Mouse (Mus musculus): Measurements from ENCODE around the gene Clec16a.

Gene Clec16a

GRCm38 (mm10) chr16:10719971-10720370 is 174.8 kb downstream of the Clec16a start:
- DNase-seq (ENCODE audit: low read depth): no peak

GRCm38 (mm10) chr16:10722882-10723544 is 177.9 kb downstream of the Clec16a start:
- no peak for DNase-seq (ENCODE audit: low read depth)

- DNase-seq (ENCODE audit: low read depth): no peak
Measured at GRCm38 (mm10) chr16:10723816-10724647, 178.9 kb downstream of the Clec16a start.

- no peak for DNase-seq (ENCODE audit: low read depth)
Measured at GRCm38 (mm10) chr16:10725156-10725555, 180.0 kb downstream of the Clec16a start.

- DNase-seq (ENCODE audit: low read depth): no peak
Measured at GRCm38 (mm10) chr16:10727630-10728029, 182.5 kb downstream of the Clec16a start.

GRCm38 (mm10) chr16:10728886-10729285 is 183.7 kb downstream of the Clec16a start:
- DNase-seq (ENCODE audit: low read depth): no peak

GRCm38 (mm10) chr16:10730941-10731340 is 185.8 kb downstream of the Clec16a start:
- no peak for DNase-seq (ENCODE audit: low read depth)

GRCm38 (mm10) chr16:10731785-10732184 is 186.6 kb downstream of the Clec16a start:
- no peak for DNase-seq (ENCODE audit: low read depth)

- no peak for DNase-seq (ENCODE audit: low read depth)
Measured at GRCm38 (mm10) chr16:10732421-10732820, 187.3 kb downstream of the Clec16a start.

- DNase-seq (ENCODE audit: low read depth): no peak
Measured at GRCm38 (mm10) chr16:10735781-10736180, 190.6 kb downstream of the Clec16a start.

GRCm38 (mm10) chr16:10736364-10736763 is 191.2 kb downstream of the Clec16a start:
- no peak for DNase-seq (ENCODE audit: low read depth)

GRCm38 (mm10) chr16:10737571-10737970 is 192.4 kb downstream of the Clec16a start:
- DNase-seq (ENCODE audit: low read depth): no peak

- DNase-seq (ENCODE audit: low read depth): no peak
Measured at GRCm38 (mm10) chr16:10738866-10739265, 193.7 kb downstream of the Clec16a start.

- no peak for DNase-seq (ENCODE audit: low read depth)
Measured at GRCm38 (mm10) chr16:10739854-10740398, 194.8 kb downstream of the Clec16a start.

- DNase-seq (ENCODE audit: low read depth): no peak
Measured at GRCm38 (mm10) chr16:10741082-10741481, 195.9 kb downstream of the Clec16a start.

GRCm38 (mm10) chr16:10749226-10749625 is 204.1 kb downstream of the Clec16a start:
- no peak for DNase-seq (ENCODE audit: low read depth)

GRCm38 (mm10) chr16:10749824-10750223 is 204.7 kb downstream of the Clec16a start:
- DNase-seq (ENCODE audit: low read depth): no peak

- DNase-seq (ENCODE audit: low read depth): peak; percentile 91
Measured at GRCm38 (mm10) chr16:10754521-10755296, 209.6 kb downstream of the Clec16a start.

GRCm38 (mm10) chr16:10756168-10756567 is 211.0 kb downstream of the Clec16a start:
- DNase-seq (ENCODE audit: low read depth): no peak

GRCm38 (mm10) chr16:10761182-10761581 is 216.0 kb downstream of the Clec16a start:
- no peak for DNase-seq (ENCODE audit: low read depth)

GRCm38 (mm10) chr16:10762569-10763180 is 217.5 kb downstream of the Clec16a start:
- DNase-seq (ENCODE audit: low read depth): no peak
